Comparison of ENCODE assay signal across 10 mouse cellular contexts in genomic region chr19:25665486-25666339, GRCm38 (mm10). TPM values are rescaled to one million over a fixed set of nuclear protein-coding genes. Genes with fewer than 3 reads are reported as not detected.
A peak's percentile ranks its signal among the peaks of the same experiment; 100 is the strongest.
DNase-seq lines count a peak whose midpoint lies in the region; ATAC-seq lines count a peak whose summit lies in the region.
"Had no signal": no experiment of that assay in that cellular context is flagged by ENCODE, and none has a peak within 500 bp of the region (broad histone marks: within the 10 kb centered on the region; RNA-seq: fewer than 3 reads in every experiment).

No protein-coding gene starts in this region.

- ATAC-seq in heart, embryonic 12.5 days (ENCODE audit: insufficient number of reproducible peaks, low FRiP score): no peak
- no peak for ATAC-seq in neural tube, embryonic 15.5 days (ENCODE audit: low FRiP score)
- no peak for ATAC-seq in limb, embryonic 12.5 days (ENCODE audit: insufficient number of reproducible peaks, insufficient read depth, low FRiP score, low TSS enrichment, low read depth)

- 2% methylated on average over 31 of the region's 31 CpGs for WGBS in heart, embryonic 12.5 days
- WGBS in neural tube, embryonic 15.5 days: 3% methylated on average over 31 of the region's 31 CpGs
- 2% methylated on average over 31 of the region's 31 CpGs for WGBS in limb, embryonic 12.5 days

- H3K4me3 ChIP-seq in heart, embryonic 12.5 days: peak overlapping the region; percentile 22
- no peak overlapping the region for H3K4me3 ChIP-seq in neural tube, embryonic 15.5 days (replicated peaks)
- peak overlapping the region; percentile 22 for H3K4me3 ChIP-seq in limb, embryonic 12.5 days (replicated peaks)

- H3K9ac ChIP-seq in heart, embryonic 12.5 days: no peak overlapping the region; the same call in 1 of the 2 replicates
- no peak overlapping the region for H3K9ac ChIP-seq in neural tube, embryonic 15.5 days (replicated peaks)
- no peak overlapping the region for H3K9ac ChIP-seq in limb, embryonic 12.5 days (replicated peaks)

- no peak for DNase-seq in heart, adult 9 months (ENCODE audit: low spot score in 2 of 2)
- peak; percentile 61 for DNase-seq in neural tube, embryonic 10.5 days (ENCODE audit: extremely low spot score, low spot score)
- no peak for DNase-seq in right cerebral cortex, adult 2 months (ENCODE audit: low spot score in 2 of 2)
- no peak for DNase-seq in cerebellum, adult 11-12 months
- DNase-seq in left cerebral cortex, adult 9 months (ENCODE audit: low spot score in 2 of 2): no peak
- DNase-seq: thymus, adult 18-20 months had no signal

- H3K4me2 ChIP-seq in heart, embryonic 12.5 days: peak overlapping the region; percentile 55
- H3K4me2 ChIP-seq in neural tube, embryonic 15.5 days: no peak overlapping the region
- H3K4me2 ChIP-seq in limb, embryonic 12.5 days: peak overlapping the region; percentile 41

- H3K4me1 ChIP-seq in heart, embryonic 12.5 days (replicated peaks): peaks cover 10% of the 10 kb centered on the region
- peaks cover 6% of the 10 kb centered on the region for H3K4me1 ChIP-seq in neural tube, embryonic 15.5 days
- H3K4me1 ChIP-seq in limb, embryonic 12.5 days (replicated peaks): peaks cover 22% of the 10 kb centered on the region

- no peaks in the 10 kb centered on the region for H3K36me3 ChIP-seq in heart, embryonic 12.5 days
- no peaks in the 10 kb centered on the region for H3K36me3 ChIP-seq in neural tube, embryonic 15.5 days
- no peaks in the 10 kb centered on the region for H3K36me3 ChIP-seq in limb, embryonic 12.5 days
- H3K36me3 ChIP-seq: G1E had no signal

- H3K9me3 ChIP-seq in heart, embryonic 12.5 days (replicated peaks): no peaks in the 10 kb centered on the region
- H3K9me3 ChIP-seq in neural tube, embryonic 15.5 days (replicated peaks): no peaks in the 10 kb centered on the region
- H3K9me3 ChIP-seq in limb, embryonic 12.5 days: no peaks in the 10 kb centered on the region

- no peak overlapping the region for H3K27ac ChIP-seq in heart, embryonic 12.5 days (ENCODE audit: poor library complexity, severe bottlenecking)
- no peak overlapping the region for H3K27ac ChIP-seq in neural tube, embryonic 15.5 days (replicated peaks)
- H3K27ac ChIP-seq in limb, embryonic 12.5 days: no peak overlapping the region

- H3K27me3 ChIP-seq in heart, embryonic 12.5 days (replicated peaks): peaks cover 73% of the 10 kb centered on the region
- H3K27me3 ChIP-seq in neural tube, embryonic 15.5 days (replicated peaks): peaks cover 74% of the 10 kb centered on the region
- H3K27me3 ChIP-seq in limb, embryonic 12.5 days: peaks cover 71% of the 10 kb centered on the region

RNA-seq across cellular contexts. Expression of gene Dmrt2, which starts 6.5 kb away (rescaled TPM):
- 0.46 and 0.83 TPM in 2 replicates for polyA plus RNA-seq in heart, embryonic 12.5 days (2016; fragmentation: Nextera tagmentation; extraction: Ambion mirVana)
- 0.27 and 6.4 TPM in 2 replicates for polyA plus RNA-seq in neural tube, embryonic 15.5 days (2015; fragmentation: Nextera tagmentation; extraction: Ambion mirVana)
- 14.2 and 20.7 TPM in 2 replicates for polyA plus RNA-seq in limb, embryonic 12.5 days (2016; fragmentation: Nextera tagmentation; extraction: Ambion mirVana)
- polyA plus RNA-seq: G1E had no signal

RNA-seq across cellular contexts. Expression of gene Dmrt3, which starts 55.6 kb away (rescaled TPM):
- polyA plus RNA-seq in heart, embryonic 12.5 days (2016; fragmentation: Nextera tagmentation; extraction: Ambion mirVana): 0.18 TPM in 1 of 2 replicates, not detected in the other
- 1.8 and 1.9 TPM in 2 replicates for polyA plus RNA-seq in neural tube, embryonic 15.5 days (2015; fragmentation: Nextera tagmentation; extraction: Ambion mirVana)
- polyA plus RNA-seq in limb, embryonic 12.5 days (2016; fragmentation: Nextera tagmentation; extraction: Ambion mirVana): 0.46 and 0.96 TPM in 2 replicates
- polyA plus RNA-seq: G1E had no signal
